Mouse (Mus musculus) MEL (cell line): ENCODE measurements around the gene Col4a3bp. TPM values are rescaled to one million over a fixed set of nuclear protein-coding genes. Genes with fewer than 3 reads are reported as not detected.

Experiments
- DNase-seq: peaks from one replicate; pipeline ENCODE4 v3.0.0; 2011; ENCODE audit warnings: low read depth, low spot score
- H3K27ac ChIP-seq: 2 replicates; pipeline ENCODE4 v1.5.1; 2012; ENCODE audit warnings: low read depth, mild to moderate bottlenecking, control low read depth, low read length, moderate library complexity; ENCODE audit not compliant: control insufficient read depth
- H3K27me3 ChIP-seq, 2 experiments: fragments of 150-350 bp in 1 of 2; sonication (generic) in 1 of 2; 2 replicates each; pipeline ENCODE4 v1.6.1; 2012; ENCODE audit warnings: low read length in 2 of 2, mild to moderate bottlenecking in 2 of 2, improper control_type of control experiment in 1 of 2, moderate library complexity in 1 of 2; ENCODE audit not compliant: insufficient read depth in 2 of 2, control insufficient read depth in 1 of 2
- H3K36me3 ChIP-seq, 2 experiments: 2 replicates each; pipeline ENCODE4 v1.6.1; 2012 to 2014; ENCODE audit warnings: low read length in 2 of 2, improper control_type of control experiment in 1 of 2, inconsistent platforms in 1 of 2, mild to moderate bottlenecking in 1 of 2; ENCODE audit not compliant: insufficient read depth in 2 of 2, control insufficient read depth in 1 of 2
- H3K4me1 ChIP-seq, 2 experiments: fragments of 150-350 bp in 1 of 2; sonication (generic) in 1 of 2; 2 replicates each; pipeline ENCODE4 v1.6.1; 2012; ENCODE audit warnings: low read length in 2 of 2, improper control_type of control experiment in 1 of 2, mild to moderate bottlenecking in 1 of 2; ENCODE audit not compliant: insufficient read depth in 2 of 2, control insufficient read depth in 1 of 2
- H3K4me3 ChIP-seq, 2 experiments: fragments of 150-350 bp in 1 of 2; sonication (generic) in 1 of 2; 2 replicates each; pipeline ENCODE4 v1.5.1; 2012; ENCODE audit warnings: low read depth in 2 of 2, low read length in 2 of 2, mild to moderate bottlenecking in 2 of 2, moderate library complexity in 2 of 2, control low read depth in 1 of 2, improper control_type of control experiment in 1 of 2; ENCODE audit not compliant: control insufficient read depth in 1 of 2, insufficient read depth in 1 of 2
- H3K79me2 ChIP-seq: 2 replicates; pipeline ENCODE4 v1.6.1; 2012; ENCODE audit warnings: mild to moderate bottlenecking, low read length, moderate library complexity; ENCODE audit not compliant: control insufficient read depth, poor library complexity, insufficient read depth
- H3K9ac ChIP-seq: 2 replicates; pipeline ENCODE4 v1.6.1; 2012; ENCODE audit warnings: low read depth, mild to moderate bottlenecking, control low read depth, low read length, moderate library complexity; ENCODE audit not compliant: control insufficient read depth, poor library complexity, severe bottlenecking
- H3K9me3 ChIP-seq: fragments of 150-350 bp; sonication (generic); replicated peaks from 2 replicates; pipeline ENCODE4 v1.6.1; 2012; ENCODE audit warnings: mild to moderate bottlenecking, low read length, improper control_type of control experiment, moderate library complexity; ENCODE audit not compliant: insufficient read depth
- BHLHE40 ChIP-seq: IDR thresholded peaks from 2 replicates; pipeline ENCODE4 v1.6.1; 2012; ENCODE audit warnings: low read depth, mild to moderate bottlenecking, inconsistent platforms, low read length, improper control_type of control experiment, borderline replicate concordance
- CHD1 ChIP-seq: IDR thresholded peaks from 2 replicates; pipeline ENCODE4 v1.6.1; 2012; ENCODE audit warnings: low read depth, mild to moderate bottlenecking, inconsistent platforms, low read length, improper control_type of control experiment
- CTCF ChIP-seq, 3 experiments: IDR thresholded peaks in 2 of 3; conservative IDR thresholded peaks in 1 of 3; 2 replicates each; pipeline ENCODE4 v1.5.1; 2011 to 2012; ENCODE audit warnings: low read length in 3 of 3, low read depth in 2 of 3, mild to moderate bottlenecking in 2 of 3, improper control_type of control experiment in 1 of 3, inconsistent platforms in 1 of 3, mixed read lengths in 1 of 3, moderate library complexity in 1 of 3; ENCODE audit not compliant: control insufficient read depth in 1 of 3, insufficient read depth in 1 of 3, poor library complexity in 1 of 3, severe bottlenecking in 1 of 3
- ELF1 ChIP-seq: IDR thresholded peaks from 2 replicates; pipeline ENCODE4 v1.6.1; 2014; ENCODE audit warnings: low read depth, mild to moderate bottlenecking, inconsistent platforms, low read length, improper control_type of control experiment, moderate library complexity
- EP300 ChIP-seq, 2 experiments: IDR thresholded peaks; 2 replicates each; pipeline ENCODE4 v1.6.1; 2011; ENCODE audit warnings: improper control_type of control experiment in 2 of 2, low read length in 2 of 2, low read depth in 1 of 2, mild to moderate bottlenecking in 1 of 2
- ETS1 ChIP-seq: IDR thresholded peaks from 2 replicates; pipeline ENCODE4 v1.6.1; 2012; ENCODE audit warnings: low read depth, mild to moderate bottlenecking, inconsistent platforms, low read length, improper control_type of control experiment, moderate library complexity
- GABPA ChIP-seq: IDR thresholded peaks from 2 replicates; pipeline ENCODE4 v1.6.1; 2012; ENCODE audit warnings: low read depth, mild to moderate bottlenecking, inconsistent platforms, low read length, improper control_type of control experiment, moderate library complexity
- GATA1 ChIP-seq: IDR thresholded peaks from 2 replicates; pipeline ENCODE4 v1.6.1; 2011; ENCODE audit warnings: low read depth, low read length, improper control_type of control experiment
- HCFC1 ChIP-seq: IDR thresholded peaks from 2 replicates; pipeline ENCODE4 v1.6.1; 2012; ENCODE audit warnings: low read depth, mild to moderate bottlenecking, inconsistent platforms, low read length, improper control_type of control experiment, moderate library complexity
- MAFK ChIP-seq: IDR thresholded peaks from 2 replicates; pipeline ENCODE4 v1.6.1; 2011; ENCODE audit warnings: low read depth, mild to moderate bottlenecking, low read length, improper control_type of control experiment, borderline replicate concordance
- MEF2A ChIP-seq: IDR thresholded peaks from 2 replicates; pipeline ENCODE4 v1.6.1; 2014; ENCODE audit warnings: low read depth, mild to moderate bottlenecking, inconsistent platforms, low read length, improper control_type of control experiment; ENCODE audit not compliant: poor library complexity, insufficient replicate concordance, severe bottlenecking; ENCODE audit errors: extremely low read depth
- MXI1 ChIP-seq: IDR thresholded peaks from 2 replicates; pipeline ENCODE4 v1.6.1; 2011; ENCODE audit warnings: mild to moderate bottlenecking, low read depth, low read length, improper control_type of control experiment
- MYB ChIP-seq: IDR thresholded peaks from 2 replicates; pipeline ENCODE4 v1.6.1; 2011; ENCODE audit warnings: mild to moderate bottlenecking, low read depth, low read length, improper control_type of control experiment
- MYC ChIP-seq: IDR thresholded peaks from 2 replicates; pipeline ENCODE4 v1.6.1; 2011; ENCODE audit warnings: low read depth, mild to moderate bottlenecking, low read length, improper control_type of control experiment, moderate library complexity
- NELFE ChIP-seq: IDR thresholded peaks from 2 replicates; pipeline ENCODE4 v1.6.1; 2011; ENCODE audit warnings: low read depth, low read length, improper control_type of control experiment
- NRF1 ChIP-seq: IDR thresholded peaks from 2 replicates; pipeline ENCODE4 v1.6.1; 2014; ENCODE audit warnings: low read depth, mild to moderate bottlenecking, inconsistent platforms, low read length, improper control_type of control experiment, moderate library complexity; ENCODE audit not compliant: poor library complexity, insufficient read depth, severe bottlenecking
- POLR2A ChIP-seq, 2 experiments: IDR thresholded peaks; 2 replicates each; pipeline ENCODE4 v1.6.1; 2011 to 2012; ENCODE audit warnings: low read length in 2 of 2, mild to moderate bottlenecking in 2 of 2, control low read depth in 1 of 2, improper control_type of control experiment in 1 of 2, low read depth in 1 of 2, moderate library complexity in 1 of 2; ENCODE audit not compliant: control insufficient read depth in 1 of 2, insufficient read depth in 1 of 2, poor library complexity in 1 of 2
- POLR2AphosphoS5 ChIP-seq: IDR thresholded peaks from 2 replicates; pipeline ENCODE4 v1.6.1; 2012; ENCODE audit warnings: low read depth, borderline replicate concordance, mild to moderate bottlenecking, inconsistent platforms, low read length, moderate library complexity, mixed read lengths
- RAD21 ChIP-seq: IDR thresholded peaks from 2 replicates; pipeline ENCODE4 v1.6.1; 2011; ENCODE audit warnings: mild to moderate bottlenecking, low read depth, low read length, improper control_type of control experiment
- RCOR1 ChIP-seq: IDR thresholded peaks from 2 replicates; pipeline ENCODE4 v1.6.1; 2012; ENCODE audit warnings: low read depth, mild to moderate bottlenecking, inconsistent platforms, low read length, improper control_type of control experiment
- SIN3A ChIP-seq: IDR thresholded peaks from 2 replicates; pipeline ENCODE4 v1.6.1; 2012; ENCODE audit warnings: low read length, improper control_type of control experiment, inconsistent platforms
- SMC3 ChIP-seq: IDR thresholded peaks from 2 replicates; pipeline ENCODE4 v1.6.1; 2011; ENCODE audit warnings: low read depth, low read length, improper control_type of control experiment
- TAL1 ChIP-seq: IDR thresholded peaks from 2 replicates; pipeline ENCODE4 v1.6.1; 2012; ENCODE audit warnings: mild to moderate bottlenecking, inconsistent platforms, low read length, moderate library complexity, mixed read lengths
- USF1 ChIP-seq: IDR thresholded peaks from 2 replicates; pipeline ENCODE4 v1.6.1; 2014; ENCODE audit warnings: low read depth, mild to moderate bottlenecking, inconsistent platforms, low read length, improper control_type of control experiment, moderate library complexity
- ZC3H11A ChIP-seq: IDR thresholded peaks from 2 replicates; pipeline ENCODE4 v1.6.1; 2012; ENCODE audit warnings: low read depth, mild to moderate bottlenecking, inconsistent platforms, low read length, improper control_type of control experiment
- ZKSCAN1 ChIP-seq: IDR thresholded peaks from 2 replicates; pipeline ENCODE4 v1.6.1; 2012; ENCODE audit warnings: low read depth, mild to moderate bottlenecking, inconsistent platforms, low read length, improper control_type of control experiment, moderate library complexity
- ZMIZ1 ChIP-seq: IDR thresholded peaks from 2 replicates; pipeline ENCODE4 v1.6.1; 2012; ENCODE audit warnings: low read depth, mild to moderate bottlenecking, inconsistent platforms, low read length, improper control_type of control experiment, moderate library complexity
- ZNF384 ChIP-seq: IDR thresholded peaks from 2 replicates; pipeline ENCODE4 v1.6.1; 2012; ENCODE audit warnings: low read depth, mild to moderate bottlenecking, inconsistent platforms, low read length, improper control_type of control experiment
- polyA plus RNA-seq, 2 experiments: library from polyadenylated mRNA; stranded (reverse) in 1 of 2; unstranded in 1 of 2; fragments of >175 nt in 1 of 2; fragments of >200 nt in 1 of 2; gene quantifications; 2 replicates each; pipeline versions ENCODE4 v1.2.1 to v1.2.4; 2012; ENCODE audit warnings: low replicate concordance in 2 of 2, low read depth in 1 of 2; ENCODE audit not compliant: insufficient read length in 2 of 2, insufficient read depth in 1 of 2, missing spikeins in 1 of 2
- total RNA-seq: library from RNA; depleted of rRNA; stranded (reverse); fragments of 300-350 nt; gene quantifications from 2 replicates; pipeline ENCODE4 v1.2.3, GENCODE M21; 2012

The Col4a3bp gene
- total and polyA plus RNA-seq, 3 experiments: 8.9 to 12.1 TPM; not detected in 1

GRCm38 (mm10) chr13:96593621-96594020 is 51.2 kb downstream of the Col4a3bp start:
- H3K27me3 ChIP-seq: no peaks in the 10 kb centered on the region; a peak in 1 of 4 replicates
- H3K27ac ChIP-seq: no peak overlapping the region
- no peaks in the 10 kb centered on the region for H3K36me3 ChIP-seq
- no peaks in the 10 kb centered on the region for H3K4me1 ChIP-seq
- no peaks in the 10 kb centered on the region for H3K79me2 ChIP-seq
- H3K9me3 ChIP-seq: no peaks in the 10 kb centered on the region
- peak; percentile 66 for DNase-seq
- no peak overlapping the region for H3K4me3 ChIP-seq
- H3K9ac ChIP-seq: no peak overlapping the region
- TF ChIP-seq SMC3 (peak; percentile 89), MYC (0 out of 2 replicates have a peak, but pooled peaks have one; percentile 31), SIN3A (peak; percentile 46; the same call in 1 of the 2 replicates), MXI1 (no peak), ZNF384 (peak; percentile 80), CTCF (IDR thresholded peaks at IDR 0.05 in 2 of 3, conservative IDR thresholded peaks at IDR 0.05 in 1 of 3; ENCODE audit: control insufficient read depth in 1 of 3, insufficient read depth in 1 of 3, low read depth in 2 of 3, low read length in 3 of 3, poor library complexity in 1 of 3, severe bottlenecking in 1 of 3) (peak; percentile 6 to 90 (median 55); a peak in 4 of 6 replicates), HCFC1 (no peak), NELFE (no peak), ZMIZ1 (no peak), BHLHE40 (no peak), ETS1 (no peak), USF1 (no peak), RCOR1 (no peak), CHD1 (no peak), ZKSCAN1 (peak; percentile 43; the same call in 1 of the 2 replicates), MAFK (no peak), GABPA (no peak), TAL1 (no peak), ZC3H11A (peak; percentile 87), POLR2A (IDR thresholded peaks at IDR 0.05; ENCODE audit: control insufficient read depth in 1 of 2, insufficient read depth in 1 of 2, low read depth in 1 of 2, low read length in 2 of 2, poor library complexity in 1 of 2) (no peak), GATA1 (0 out of 2 replicates have a peak, but pooled peaks have one; percentile 8), RAD21 (peak; percentile 98), ELF1 (no peak)

GRCm38 (mm10) chr13:96594070-96594469 is 51.7 kb downstream of the Col4a3bp start:
- H3K4me1 ChIP-seq: no peaks in the 10 kb centered on the region
- no peaks in the 10 kb centered on the region; a peak in 1 of 4 replicates for H3K27me3 ChIP-seq
- H3K36me3 ChIP-seq: peaks cover 0 to under 1% of the 10 kb centered on the region in 2 experiments; a peak in 1 of 4 replicates
- H3K79me2 ChIP-seq: no peaks in the 10 kb centered on the region
- TF ChIP-seq NRF1 (no peak), MYB (no peak), POLR2AphosphoS5 (no peak), MEF2A (no peak), EP300 (IDR thresholded peaks at IDR 0.05; ENCODE audit: low read depth in 1 of 2, low read length in 2 of 2) (no peak), ZKSCAN1 (no peak), RAD21 (no peak)
- no peak for DNase-seq
- H3K27ac ChIP-seq: no peak overlapping the region
- H3K9me3 ChIP-seq: no peaks in the 10 kb centered on the region
- no peak overlapping the region for H3K9ac ChIP-seq
- no peak overlapping the region for H3K4me3 ChIP-seq
